Mouse (Mus musculus) midbrain, embryonic 15.5 days (tissue): ENCODE measurements around the gene Reep6. TPM values are rescaled to one million over a fixed set of nuclear protein-coding genes. Genes with fewer than 3 reads are reported as not detected.

ENCODE experiments used
- ATAC-seq: fragments of 200-750 bp; cut with Nextera tagmentation; replicated peaks from 2 replicates; pipeline ENCODE4 v1.8.0; 2017; ENCODE audit warnings: moderate TSS enrichment
- H3K27ac ChIP-seq: fragments of 300-500 bp; sonication (generic); 2 replicates; pipeline ENCODE4 v1.5.1; 2015; ENCODE audit warnings: mild to moderate bottlenecking, inconsistent platforms
- H3K27me3 ChIP-seq: fragments of 300-500 bp; sonication (generic); replicated peaks from 2 replicates; pipeline ENCODE4 v1.6.1; 2015; ENCODE audit warnings: inconsistent platforms
- H3K36me3 ChIP-seq: fragments of 300-500 bp; sonication (generic); replicated peaks from 2 replicates; pipeline ENCODE4 v1.6.1; 2015; ENCODE audit warnings: inconsistent platforms
- H3K4me1 ChIP-seq: fragments of 300-500 bp; sonication (generic); 2 replicates; pipeline ENCODE4 v1.6.1; 2015; ENCODE audit warnings: inconsistent platforms
- H3K4me2 ChIP-seq: fragments of 300-500 bp; sonication (generic); 2 replicates; pipeline ENCODE4 v1.6.1; 2015; ENCODE audit warnings: inconsistent platforms, mild to moderate bottlenecking, moderate library complexity
- H3K4me3 ChIP-seq: fragments of 300-500 bp; sonication (generic); 2 replicates; pipeline ENCODE4 v1.5.1; 2015; ENCODE audit warnings: mild to moderate bottlenecking, inconsistent platforms
- H3K9ac ChIP-seq: fragments of 300-500 bp; sonication (generic); 2 replicates; pipeline ENCODE4 v1.6.1; 2015; ENCODE audit warnings: mild to moderate bottlenecking, inconsistent platforms
- H3K9me3 ChIP-seq: fragments of 300-500 bp; sonication (generic); 2 replicates; pipeline ENCODE4 v1.6.1; 2016; ENCODE audit warnings: inconsistent platforms
- WGBS: fragments of 180-500 bp; shearing (Covaris S2); methylation state at CpG from one replicate; pipeline ENCODE4 v1.1.7; 2015; ENCODE audit warnings: mixed read lengths; 5-methylcytosine and 5-hydroxymethylcytosine counted together
- polyA plus RNA-seq: library from polyadenylated mRNA; unstranded; fragments of >200 nt; fragmentation: Nextera tagmentation; extraction: Ambion mirVana; gene quantifications from 2 replicates; pipeline ENCODE4 v1.2.1, GENCODE M21; 2015

Reep6 gene
- polyA plus RNA-seq, 1 experiment from 2014 or later = 5.5 TPM

DNA sequence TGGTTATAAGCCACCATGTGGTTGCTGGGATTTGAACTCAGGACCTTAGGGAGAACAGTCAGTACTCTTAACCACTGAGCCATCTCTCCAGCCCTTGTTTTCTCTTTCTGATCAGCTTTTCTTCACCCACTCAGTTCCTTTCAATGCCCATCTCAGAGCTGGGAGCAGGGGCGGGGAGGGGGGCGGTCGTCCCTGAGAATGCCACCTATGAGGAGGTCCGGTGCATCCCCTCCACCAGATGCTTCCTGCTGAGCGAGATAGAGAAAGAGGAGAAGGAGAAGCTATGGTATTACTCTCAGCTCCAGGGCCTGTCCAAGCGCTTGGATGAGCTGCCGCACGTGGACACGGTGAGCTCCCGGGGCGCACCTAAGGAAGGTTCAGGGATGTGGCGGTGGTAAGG lies 25.3 kb upstream of the Reep6 start:
- H3K36me3 ChIP-seq = peaks cover 60% of the 10 kb centered on the region
- peak overlapping the region; percentile 26 for H3K4me2 ChIP-seq
- peaks cover 45% of the 10 kb centered on the region for H3K4me1 ChIP-seq
- no peaks in the 10 kb centered on the region for H3K27me3 ChIP-seq
- ATAC-seq = no peak
- no peak overlapping the region for H3K27ac ChIP-seq
- H3K9me3 ChIP-seq = no peaks in the 10 kb centered on the region
- 39% methylated on average over 12 of the region's 12 CpGs for WGBS
- peak overlapping the region; percentile 1; the same call in 1 of the 2 replicates for H3K9ac ChIP-seq
- H3K4me3 ChIP-seq = no peak overlapping the region

GRCm38 (mm10) chr10:80304862-80305261 lies 24.9 kb upstream of the Reep6 start:
- H3K27me3 ChIP-seq = no peaks in the 10 kb centered on the region
- no peak overlapping the region for H3K4me3 ChIP-seq
- H3K9me3 ChIP-seq = no peaks in the 10 kb centered on the region
- peaks cover 45% of the 10 kb centered on the region for H3K4me1 ChIP-seq
- H3K36me3 ChIP-seq = peaks cover 63% of the 10 kb centered on the region
- peak overlapping the region; percentile 26 for H3K4me2 ChIP-seq
- WGBS = 31% methylated on average over 25 of the region's 25 CpGs
- no peak overlapping the region for H3K27ac ChIP-seq
- H3K9ac ChIP-seq = peak overlapping the region; percentile 1; the same call in 1 of the 2 replicates
- no peak for ATAC-seq

GRCm38 (mm10) chr10:80311560-80311959 lies 18.2 kb upstream of the Reep6 start:
- no peak overlapping the region for H3K4me3 ChIP-seq
- H3K27ac ChIP-seq = no peak overlapping the region
- 87% methylated on average over 16 of the region's 16 CpGs for WGBS
- no peaks in the 10 kb centered on the region for H3K27me3 ChIP-seq
- H3K9me3 ChIP-seq = no peaks in the 10 kb centered on the region
- no peak overlapping the region for H3K9ac ChIP-seq
- H3K4me1 ChIP-seq = peaks cover 16% of the 10 kb centered on the region
- no peak for ATAC-seq
- H3K4me2 ChIP-seq = no peak overlapping the region
- peaks cover 93% of the 10 kb centered on the region for H3K36me3 ChIP-seq

GRCm38 (mm10) chr10:80312586-80313504 lies 16.9 kb upstream of the Reep6 start:
- 74% methylated on average over 54 of the region's 54 CpGs for WGBS
- H3K4me3 ChIP-seq = no peak overlapping the region
- no peak overlapping the region for H3K4me2 ChIP-seq
- peaks cover 26% of the 10 kb centered on the region for H3K4me1 ChIP-seq
- H3K27ac ChIP-seq = no peak overlapping the region
- ATAC-seq = no peak
- no peaks in the 10 kb centered on the region for H3K9me3 ChIP-seq
- peaks cover 92% of the 10 kb centered on the region for H3K36me3 ChIP-seq
- H3K27me3 ChIP-seq = no peaks in the 10 kb centered on the region
- H3K9ac ChIP-seq = no peak overlapping the region

DNA sequence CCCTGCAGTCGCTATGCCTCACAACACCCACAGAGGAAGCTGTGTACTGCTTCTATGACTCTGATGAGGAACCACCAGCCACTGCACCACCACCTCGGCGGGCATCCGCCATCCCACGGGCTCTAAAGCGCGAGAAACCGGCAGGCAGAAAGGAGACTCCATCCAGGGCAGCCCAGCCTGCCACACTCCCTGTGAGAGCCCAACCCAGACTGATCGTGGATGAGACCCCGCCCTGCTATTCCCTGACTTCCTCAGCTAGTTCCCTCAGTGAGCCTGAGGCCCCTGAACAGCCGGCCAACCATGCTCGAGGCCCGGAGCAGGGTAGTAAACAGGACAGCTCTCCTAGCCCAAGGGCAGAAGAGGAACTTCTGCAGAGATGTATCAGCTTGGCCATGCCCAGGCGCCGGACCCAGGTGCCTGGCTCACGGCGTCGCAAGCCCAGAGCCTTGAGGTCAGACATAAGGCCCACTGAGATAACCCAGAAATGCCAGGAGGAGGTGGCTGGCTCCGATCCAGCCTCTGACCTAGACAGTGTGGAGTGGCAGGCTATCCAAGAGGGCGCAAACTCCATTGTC lies 16.0 kb upstream of the Reep6 start:
- H3K4me1 ChIP-seq = peaks cover 27% of the 10 kb centered on the region
- no peak for ATAC-seq
- no peak overlapping the region for H3K27ac ChIP-seq
- no peaks in the 10 kb centered on the region for H3K9me3 ChIP-seq
- peaks cover 89% of the 10 kb centered on the region for H3K36me3 ChIP-seq
- no peak overlapping the region for H3K9ac ChIP-seq
- H3K27me3 ChIP-seq = no peaks in the 10 kb centered on the region
- H3K4me2 ChIP-seq = no peak overlapping the region
- 63% methylated on average over 20 of the region's 20 CpGs for WGBS
- no peak overlapping the region for H3K4me3 ChIP-seq

GRCm38 (mm10) chr10:80314494-80315001 lies 15.2 kb upstream of the Reep6 start:
- no peak overlapping the region for H3K4me3 ChIP-seq
- no peak overlapping the region for H3K9ac ChIP-seq
- no peaks in the 10 kb centered on the region for H3K9me3 ChIP-seq
- H3K4me1 ChIP-seq = peaks cover 35% of the 10 kb centered on the region
- H3K4me2 ChIP-seq = no peak overlapping the region
- H3K27me3 ChIP-seq = no peaks in the 10 kb centered on the region
- no peak for ATAC-seq
- peaks cover 83% of the 10 kb centered on the region for H3K36me3 ChIP-seq
- 55% methylated on average over 16 of the region's 16 CpGs for WGBS
- H3K27ac ChIP-seq = no peak overlapping the region

DNA sequence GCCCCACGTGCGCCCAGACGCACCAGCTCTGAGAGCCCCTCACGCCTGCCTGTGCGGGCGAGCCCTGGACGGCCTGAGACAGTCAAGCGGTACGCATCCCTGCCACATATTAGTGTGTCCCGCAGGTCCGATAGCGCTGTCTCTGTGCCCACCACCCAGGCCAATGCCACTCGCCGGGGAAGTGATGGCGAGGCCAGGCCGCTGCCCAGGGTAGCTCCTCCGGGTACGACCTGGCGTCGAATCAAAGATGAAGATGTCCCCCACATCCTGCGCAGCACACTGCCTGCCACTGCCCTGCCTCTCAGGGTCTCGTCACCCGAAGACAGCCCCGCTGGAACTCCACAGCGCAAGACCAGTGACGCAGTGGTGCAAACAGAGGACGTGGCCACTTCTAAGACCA lies 14.4 kb upstream of the Reep6 start:
- no peaks in the 10 kb centered on the region for H3K9me3 ChIP-seq
- no peak for ATAC-seq

GRCm38 (mm10) chr10:80316359-80316781 lies 13.4 kb upstream of the Reep6 start:
- Histone ChIP-seq H3K36me3 (peaks cover 69% of the 10 kb centered on the region), H3K4me2 (no peak overlapping the region), H3K27me3 (no peaks in the 10 kb centered on the region), H3K9ac (no peak overlapping the region), H3K4me1 (peaks cover 44% of the 10 kb centered on the region), H3K4me3 (no peak overlapping the region), H3K27ac (0 out of 2 replicates have a peak overlapping the region, but pooled peaks have one; percentile 36), H3K9me3 (no peaks in the 10 kb centered on the region)
- WGBS = 37% methylated on average over 11 of the region's 11 CpGs
- no peak for ATAC-seq

More for the DNA sequence above, 14.4 kb upstream of the Reep6 start:
- Histone ChIP-seq H3K27me3 (no peaks in the 10 kb centered on the region), H3K9ac (no peak overlapping the region), H3K4me1 (peaks cover 41% of the 10 kb centered on the region), H3K4me3 (no peak overlapping the region), H3K27ac (no peak overlapping the region), H3K36me3 (peaks cover 76% of the 10 kb centered on the region), H3K4me2 (no peak overlapping the region)
- 56% methylated on average over 27 of the region's 27 CpGs for WGBS

DNA sequence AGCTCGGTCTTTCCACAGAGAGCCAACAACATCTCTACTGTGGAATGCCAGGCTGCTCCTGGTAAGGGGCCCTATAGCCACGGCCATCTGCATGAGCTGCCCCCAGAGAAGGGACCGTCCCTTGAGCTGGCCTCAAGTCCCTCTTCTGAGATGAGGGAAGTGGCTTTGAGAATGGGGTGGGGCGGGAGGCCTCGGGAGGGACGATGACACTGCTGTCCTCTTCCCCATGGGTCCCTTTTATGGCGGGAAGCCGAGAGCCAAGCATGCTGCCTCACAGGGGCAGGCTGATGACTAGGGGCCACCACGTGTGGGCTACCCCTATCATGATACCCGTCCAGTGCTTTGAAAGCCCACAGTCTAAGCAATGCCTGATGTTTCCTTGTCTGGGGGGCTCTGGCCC lies 12.7 kb upstream of the Reep6 start:
- ATAC-seq = no peak
- WGBS = 55% methylated on average over 10 of the region's 10 CpGs
- Histone ChIP-seq H3K4me3 (no peak overlapping the region), H3K9me3 (no peaks in the 10 kb centered on the region), H3K27ac (no peak overlapping the region), H3K4me2 (no peak overlapping the region), H3K27me3 (no peaks in the 10 kb centered on the region), H3K36me3 (peaks cover 63% of the 10 kb centered on the region), H3K9ac (no peak overlapping the region), H3K4me1 (peaks cover 44% of the 10 kb centered on the region)

GRCm38 (mm10) chr10:80320340-80320760 lies 9.4 kb upstream of the Reep6 start, which contains the start of gene 2310011J03Rik:
TSS of gene 2310011J03Rik (minus strand) at chr10:80320537.
- no peaks in the 10 kb centered on the region for H3K27me3 ChIP-seq
- peak within 1 kb of the TSS; percentile 47 for H3K9ac ChIP-seq
- peaks cover 53% of the 10 kb centered on the region for H3K4me1 ChIP-seq
- ATAC-seq = peak; percentile 62
- peak within 1 kb of the TSS; percentile 57 for H3K4me3 ChIP-seq
- peak within 1 kb of the TSS; percentile 91 for H3K4me2 ChIP-seq
- peak within 1 kb of the TSS; percentile 59 for H3K27ac ChIP-seq
- no peaks in the 10 kb centered on the region for H3K9me3 ChIP-seq
- peaks cover 31% of the 10 kb centered on the region for H3K36me3 ChIP-seq
- under 1% methylated on average over 34 of the region's 34 CpGs for WGBS

DNA sequence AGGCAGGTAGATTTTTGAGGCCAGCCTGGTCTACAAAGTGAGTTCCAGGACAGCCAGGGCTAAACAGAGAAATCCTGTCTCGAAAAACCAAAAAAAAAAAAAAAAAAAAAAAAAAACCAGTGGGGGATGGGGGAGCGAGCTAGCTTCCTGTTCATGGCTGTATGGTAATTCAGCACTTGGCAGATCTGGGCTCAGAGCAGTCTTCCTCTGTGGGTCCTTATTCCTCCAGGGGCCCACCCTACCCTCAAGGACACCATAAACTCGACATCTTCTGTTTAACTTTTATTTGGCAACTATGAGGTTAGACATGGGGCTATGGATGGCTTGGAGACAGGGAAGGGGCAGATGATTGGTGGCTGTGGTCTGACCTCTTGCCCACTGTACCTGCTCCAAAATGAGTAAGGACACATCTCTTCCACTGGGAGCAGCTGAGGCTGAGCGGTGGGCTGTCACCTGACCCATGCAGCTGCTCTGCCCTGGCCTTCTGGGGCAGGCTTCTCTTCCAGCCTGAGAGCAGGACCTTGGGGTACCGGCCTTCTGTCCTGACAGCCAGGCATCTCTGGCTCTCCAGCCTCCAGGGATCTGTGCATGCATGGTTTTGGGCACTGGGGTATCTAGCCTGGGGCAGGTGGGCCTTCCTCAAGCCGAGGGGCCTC lies 8.6 kb upstream of the Reep6 start:
- H3K4me3 ChIP-seq = no peak overlapping the region
- H3K9me3 ChIP-seq = no peaks in the 10 kb centered on the region
- no peak overlapping the region for H3K4me2 ChIP-seq
- no peak overlapping the region for H3K27ac ChIP-seq
- H3K36me3 ChIP-seq = peaks cover 23% of the 10 kb centered on the region
- no peak overlapping the region for H3K9ac ChIP-seq
- no peaks in the 10 kb centered on the region for H3K27me3 ChIP-seq
- no peak for ATAC-seq
- 76% methylated on average over 6 of the region's 6 CpGs for whole genome bisulfite sequencing
- H3K4me1 ChIP-seq = peaks cover 45% of the 10 kb centered on the region
